Mouse (Mus musculus) layer of hippocampus, postnatal 36 days (tissue): ENCODE data around the gene Dpm3. TPM values are rescaled to one million over a fixed set of nuclear protein-coding genes. Genes with fewer than 3 reads are reported as not detected.

Experiments used
- DNase-seq, 2 experiments: peaks; one replicate each; pipeline ENCODE4 v3.0.0; 2022
- total RNA-seq, 2 experiments: library from RNA; stranded (reverse); gene quantifications; 2 replicates each; pipeline ENCODE4 v1.2.3; 2021

Gene Dpm3
- total RNA-seq, 2 experiments from 2014 or later = 50.4 to 65.2 TPM

GRCm38 (mm10) chr3:89231772-89232275 is 27.3 kb upstream of the Dpm3 start:
- no peak for DNase-seq

GRCm38 (mm10) chr3:89232614-89233013 is 26.5 kb upstream of the Dpm3 start:
- DNase-seq = no peak

GRCm38 (mm10) chr3:89233562-89234110 is 25.5 kb upstream of the Dpm3 start:
- DNase-seq = no peak

- DNase-seq = no peak
These were observed 22.6 kb upstream of the Dpm3 start for GRCm38 (mm10) chr3:89236516-89236915.

- DNase-seq = no peak
These were observed 21.5 kb upstream of the Dpm3 start for GRCm38 (mm10) chr3:89237682-89238081.

GRCm38 (mm10) chr3:89238494-89238893 is 20.7 kb upstream of the Dpm3 start:
- no peak for DNase-seq

- no peak for DNase-seq
These were observed 16.7 kb upstream of the Dpm3 start for GRCm38 (mm10) chr3:89242331-89242895.

GRCm38 (mm10) chr3:89243609-89244008 is 15.5 kb upstream of the Dpm3 start:
- no peak for DNase-seq

GRCm38 (mm10) chr3:89244158-89244981 is 14.8 kb upstream of the Dpm3 start:
- no peak for DNase-seq

- DNase-seq = peak in 1 of 2 experiments; percentile 59
These were observed 14.0 kb upstream of the Dpm3 start for GRCm38 (mm10) chr3:89244982-89245687.

- peak; percentile 70 to 77 for DNase-seq
These were observed 13.4 kb upstream of the Dpm3 start, which contains the start of gene Krtcap2 for GRCm38 (mm10) chr3:89245688-89246171. Gene Krtcap2, plus strand, starts transcription at chr3:89245966.

GRCm38 (mm10) chr3:89246261-89247100 is 12.7 kb upstream of the Dpm3 start, which contains the start of gene Trim46:
Gene Trim46, minus strand, starts transcription at chr3:89246309.
- peak; percentile 89 to 90 for DNase-seq

GRCm38 (mm10) chr3:89247466-89247865 is 11.7 kb upstream of the Dpm3 start:
- no peak for DNase-seq

GRCm38 (mm10) chr3:89250435-89251040 is 8.6 kb upstream of the Dpm3 start:
- DNase-seq = no peak

- DNase-seq = no peak
These were observed 7.7 kb upstream of the Dpm3 start for GRCm38 (mm10) chr3:89251365-89251895.

- DNase-seq = no peak
These were observed 4.2 kb upstream of the Dpm3 start for GRCm38 (mm10) chr3:89254994-89255393.

- no peak for DNase-seq
These were observed 3.0 kb upstream of the Dpm3 start for GRCm38 (mm10) chr3:89256177-89256576.

GRCm38 (mm10) chr3:89260211-89260610 is 1.1 kb downstream of the Dpm3 start:
- no peak for DNase-seq

- DNase-seq = no peak
These were observed 3.3 kb downstream of the Dpm3 start for GRCm38 (mm10) chr3:89262417-89262816.

- DNase-seq = peak; percentile 80 to 81
These were observed 7.3 kb downstream of the Dpm3 start for GRCm38 (mm10) chr3:89266439-89266893.

GRCm38 (mm10) chr3:89268916-89269315 is 9.8 kb downstream of the Dpm3 start:
- DNase-seq = no peak
